Mouse (Mus musculus) neural tube, embryonic 11.5 days (tissue): ENCODE results near the gene Cd79a. TPM values are rescaled to one million over a fixed set of nuclear protein-coding genes. Genes with fewer than 3 reads are reported as not detected.

Experiments
- ATAC-seq: fragments of 200-750 bp; cut with Nextera tagmentation; 2 replicates; pipeline ENCODE4 v1.8.0; 2017; ENCODE audit warnings: moderate number of reproducible peaks, mild to moderate bottlenecking, moderate TSS enrichment, moderate library complexity; ENCODE audit not compliant: insufficient read depth, low FRiP score, low TSS enrichment
- DNase-seq: peaks from one replicate; pipeline ENCODE4 v3.0.0-alpha.2; 2015; ENCODE audit warnings: low spot score
- H3K27ac ChIP-seq: fragments of 300-500 bp; sonication (generic); 2 replicates; pipeline ENCODE4 v1.5.1; 2014; ENCODE audit warnings: low read depth, mild to moderate bottlenecking, low read length
- H3K27me3 ChIP-seq: fragments of 300-500 bp; sonication (generic); 2 replicates; pipeline ENCODE4 v1.6.1; 2014; ENCODE audit warnings: mild to moderate bottlenecking, low read length, mixed read lengths; ENCODE audit not compliant: control insufficient read depth, insufficient read depth
- H3K36me3 ChIP-seq: fragments of 300-500 bp; sonication (generic); 2 replicates; pipeline ENCODE4 v1.6.1; 2014; ENCODE audit warnings: mild to moderate bottlenecking, low read length, moderate library complexity, mixed read lengths; ENCODE audit not compliant: control insufficient read depth, insufficient read depth
- H3K4me1 ChIP-seq: fragments of 300-500 bp; sonication (generic); 2 replicates; pipeline ENCODE4 v1.6.1; 2014; ENCODE audit warnings: low read length, mixed read lengths; ENCODE audit not compliant: control insufficient read depth, insufficient read depth
- H3K4me2 ChIP-seq: fragments of 300-500 bp; sonication (generic); 2 replicates; pipeline ENCODE4 v1.6.1; 2014; ENCODE audit warnings: low read depth, mild to moderate bottlenecking, moderate library complexity
- H3K4me3 ChIP-seq: fragments of 300-500 bp; sonication (generic); 2 replicates; pipeline ENCODE4 v1.5.1; 2014; ENCODE audit warnings: low read depth, low read length
- H3K9ac ChIP-seq: fragments of 300-500 bp; sonication (generic); 2 replicates; pipeline ENCODE4 v1.6.1; 2014; ENCODE audit warnings: mild to moderate bottlenecking, low read length
- H3K9me3 ChIP-seq: fragments of 300-500 bp; sonication (generic); 2 replicates; pipeline ENCODE4 v1.6.1; 2016; ENCODE audit warnings: low read length; ENCODE audit not compliant: control insufficient read depth
- WGBS: fragments of 180-500 bp; shearing (Covaris S2); extraction: QIAGEN DNeasy Blood & Tissue Kit; methylation state at CpG from one replicate; pipeline ENCODE4 v1.1.7; 2014; 5-methylcytosine and 5-hydroxymethylcytosine counted together
- polyA plus RNA-seq: library from polyadenylated mRNA; unstranded; fragments of >200 nt; fragmentation: Nextera tagmentation; extraction: Ambion mirVana; gene quantifications from 2 replicates; pipeline ENCODE4 v1.2.1, GENCODE M21; 2014

Gene Cd79a
- polyA plus RNA-seq, 1 experiment from 2014 or later: 0.27 TPM

DNA sequence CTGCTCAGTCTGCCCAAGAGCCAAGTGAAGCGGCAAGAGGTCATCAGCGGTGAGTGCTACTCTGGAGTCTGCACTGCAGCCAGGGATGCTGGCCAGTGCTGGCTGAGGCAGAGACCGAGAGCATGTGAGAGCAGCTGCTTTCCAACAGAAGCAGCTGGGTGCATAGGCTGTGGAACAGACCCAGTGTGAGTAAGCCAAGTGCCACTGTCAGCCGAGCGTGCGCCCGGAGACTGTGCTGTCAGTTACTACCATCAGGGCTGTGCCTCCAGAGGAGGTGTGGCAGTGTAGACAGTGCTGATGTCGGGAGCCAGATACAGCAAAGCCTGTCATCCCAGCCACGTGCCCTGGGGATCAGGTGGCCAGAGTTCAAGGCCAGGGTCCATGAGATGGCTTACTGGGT is 22.5 kb downstream of the Cd79a start:
- 89% methylated on average over 9 of the region's 9 CpGs for WGBS
- Histone ChIP-seq H3K27me3 (no peaks in the 10 kb centered on the region), H3K4me2 (no peak overlapping the region), H3K9ac (no peak overlapping the region), H3K4me1 (no peaks in the 10 kb centered on the region), H3K27ac (no peak overlapping the region), H3K9me3 (no peaks in the 10 kb centered on the region), H3K36me3 (peaks cover 31% of the 10 kb centered on the region), H3K4me3 (no peak overlapping the region)
- no peak for ATAC-seq
- DNase-seq: no peak

DNA sequence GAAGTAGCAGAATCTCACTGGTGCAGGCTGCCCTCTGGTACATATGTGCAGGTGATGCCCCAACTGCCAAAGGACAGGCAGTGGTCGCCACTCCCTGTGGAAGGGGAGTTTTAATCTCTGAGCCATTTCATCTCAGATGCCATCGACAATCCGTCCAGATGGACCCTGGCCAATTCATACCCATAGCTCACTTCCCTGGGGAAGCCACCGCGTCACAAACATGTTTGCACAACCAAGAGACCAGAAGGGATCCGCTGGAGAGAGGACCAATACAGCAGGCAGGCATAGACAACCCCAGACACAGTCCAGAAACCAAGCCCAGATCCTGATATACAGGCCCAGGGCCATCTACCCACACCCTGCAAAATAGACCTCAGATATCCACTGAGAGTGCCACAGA is 33.3 kb downstream of the Cd79a start:
- no peak overlapping the region for H3K9ac ChIP-seq
- H3K9me3 ChIP-seq: no peaks in the 10 kb centered on the region
- DNase-seq: no peak
- no peak for ATAC-seq
- peaks cover 59% of the 10 kb centered on the region for H3K27me3 ChIP-seq
- WGBS: 51% methylated on average over 6 of the region's 6 CpGs
- no peak overlapping the region for H3K27ac ChIP-seq
- H3K4me3 ChIP-seq: no peak overlapping the region
- H3K36me3 ChIP-seq: peaks cover 1% of the 10 kb centered on the region
- H3K4me2 ChIP-seq: no peak overlapping the region
- 0 out of 2 replicates have a peak, but pooled peaks cover 3% of the 10 kb centered on the region for H3K4me1 ChIP-seq

DNA sequence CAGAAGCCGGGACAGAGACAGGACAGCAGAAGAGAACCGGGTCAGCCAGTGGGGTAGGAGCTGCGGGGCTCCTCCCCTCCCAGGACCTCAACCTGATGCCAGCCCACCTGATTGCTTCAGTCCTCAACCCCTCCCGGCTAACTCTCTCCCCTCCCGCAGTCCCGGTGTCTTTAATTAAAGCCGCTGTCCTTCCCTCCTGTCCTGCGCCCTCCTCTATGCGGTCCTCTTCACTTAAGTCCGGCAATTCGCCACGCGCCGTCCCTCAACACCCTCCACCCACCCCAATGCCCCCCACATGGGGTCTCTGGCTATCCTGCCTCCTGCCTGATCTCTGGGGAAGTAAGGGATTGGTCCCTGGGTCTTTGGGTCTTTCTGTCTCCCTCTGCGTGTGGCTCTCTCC is 34.5 kb downstream of the Cd79a start:
- Histone ChIP-seq H3K9me3 (no peaks in the 10 kb centered on the region), H3K27me3 (peaks cover 63% of the 10 kb centered on the region), H3K9ac (no peak overlapping the region), H3K36me3 (no peaks in the 10 kb centered on the region; the same call in 1 of the 2 replicates), H3K4me1 (0 out of 2 replicates have a peak, but pooled peaks cover 3% of the 10 kb centered on the region), H3K27ac (no peak overlapping the region), H3K4me2 (no peak overlapping the region), H3K4me3 (no peak overlapping the region)
- 0% methylated on average over 13 of the region's 15 CpGs for WGBS
- DNase-seq (no peak), ATAC-seq (no peak)

DNA sequence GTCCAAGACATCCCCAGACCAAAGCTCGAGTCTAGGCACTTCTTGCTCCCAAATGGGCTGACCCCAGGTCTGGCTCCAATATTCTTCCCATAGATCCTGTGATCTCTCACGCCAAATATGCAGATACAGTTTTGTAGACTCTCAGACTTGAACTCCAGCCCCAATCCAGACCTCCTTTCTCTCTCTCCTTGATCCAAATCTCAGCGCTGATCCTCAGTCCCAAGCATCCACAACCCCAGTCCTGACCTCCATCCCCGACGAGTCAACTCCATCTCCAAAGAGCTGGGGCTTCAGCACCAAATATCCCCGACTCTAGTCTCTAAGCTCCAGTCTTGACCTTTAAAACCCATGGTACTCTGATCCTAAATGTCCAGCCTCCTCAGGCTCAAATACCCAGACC is 46.5 kb downstream of the Cd79a start:
- no peak overlapping the region for H3K4me3 ChIP-seq
- no peak overlapping the region for H3K4me2 ChIP-seq
- ATAC-seq: no peak
- no peak overlapping the region for H3K9ac ChIP-seq
- peaks cover 4% of the 10 kb centered on the region; the same call in 1 of the 2 replicates for H3K4me1 ChIP-seq
- no peaks in the 10 kb centered on the region for H3K9me3 ChIP-seq
- no peak overlapping the region for H3K27ac ChIP-seq
- DNase-seq: no peak
- H3K27me3 ChIP-seq: peaks cover 76% of the 10 kb centered on the region
- WGBS: 2% methylated on average over 6 of the region's 6 CpGs
- no peaks in the 10 kb centered on the region for H3K36me3 ChIP-seq

DNA sequence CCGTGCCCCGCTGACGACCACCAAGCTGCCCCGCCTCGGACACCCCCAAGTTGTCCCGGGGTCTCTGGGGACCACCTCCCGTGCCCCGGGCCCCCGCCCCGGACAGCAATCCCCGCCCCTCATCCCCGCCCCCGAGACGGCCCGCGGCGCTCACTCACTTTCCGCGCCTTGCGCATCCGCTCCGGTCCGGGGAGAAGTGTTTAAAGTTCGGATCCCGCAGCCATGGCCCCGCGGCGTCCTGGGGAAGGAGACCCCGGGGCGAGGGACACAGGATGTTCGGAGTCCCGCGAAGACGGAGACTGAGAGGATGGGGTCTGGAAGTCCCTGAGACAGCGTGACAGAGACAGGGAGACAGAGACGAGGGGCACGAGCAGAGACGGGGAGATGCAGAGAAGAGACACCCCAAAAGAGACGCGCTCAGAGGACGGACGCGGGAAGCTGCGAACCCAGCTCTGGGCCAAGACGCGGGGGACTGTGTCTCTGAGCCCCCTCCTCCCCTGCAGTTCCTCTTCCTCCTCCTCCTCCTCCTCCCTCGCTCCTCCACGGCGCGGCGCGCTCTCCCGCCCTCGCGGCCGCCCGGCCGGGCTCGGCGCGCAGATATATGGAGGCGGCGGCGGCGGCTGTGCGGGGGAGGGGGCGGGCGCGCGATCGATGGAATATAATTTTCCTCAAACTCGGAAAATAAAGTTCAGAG is 47.2 kb downstream of the Cd79a start, which contains the start of gene Gm4881:
TSS of gene Gm4881 (minus strand) at position 238 of the 694 bp plus-strand sequence.
- no peak within 1 kb of the TSS for H3K9ac ChIP-seq
- H3K27me3 ChIP-seq: peaks cover 84% of the 10 kb centered on the region
- no peak for ATAC-seq
- peak within 1 kb of the TSS; percentile 45 for H3K4me2 ChIP-seq
- H3K36me3 ChIP-seq: no peaks in the 10 kb centered on the region
- peaks cover 4% of the 10 kb centered on the region; the same call in 1 of the 2 replicates for H3K4me1 ChIP-seq
- no peak for DNase-seq
- no peak within 1 kb of the TSS for H3K27ac ChIP-seq
- no peaks in the 10 kb centered on the region for H3K9me3 ChIP-seq
- under 1% methylated on average over 67 of the region's 72 CpGs for WGBS
- H3K4me3 ChIP-seq: peak within 1 kb of the TSS; percentile 32

DNA sequence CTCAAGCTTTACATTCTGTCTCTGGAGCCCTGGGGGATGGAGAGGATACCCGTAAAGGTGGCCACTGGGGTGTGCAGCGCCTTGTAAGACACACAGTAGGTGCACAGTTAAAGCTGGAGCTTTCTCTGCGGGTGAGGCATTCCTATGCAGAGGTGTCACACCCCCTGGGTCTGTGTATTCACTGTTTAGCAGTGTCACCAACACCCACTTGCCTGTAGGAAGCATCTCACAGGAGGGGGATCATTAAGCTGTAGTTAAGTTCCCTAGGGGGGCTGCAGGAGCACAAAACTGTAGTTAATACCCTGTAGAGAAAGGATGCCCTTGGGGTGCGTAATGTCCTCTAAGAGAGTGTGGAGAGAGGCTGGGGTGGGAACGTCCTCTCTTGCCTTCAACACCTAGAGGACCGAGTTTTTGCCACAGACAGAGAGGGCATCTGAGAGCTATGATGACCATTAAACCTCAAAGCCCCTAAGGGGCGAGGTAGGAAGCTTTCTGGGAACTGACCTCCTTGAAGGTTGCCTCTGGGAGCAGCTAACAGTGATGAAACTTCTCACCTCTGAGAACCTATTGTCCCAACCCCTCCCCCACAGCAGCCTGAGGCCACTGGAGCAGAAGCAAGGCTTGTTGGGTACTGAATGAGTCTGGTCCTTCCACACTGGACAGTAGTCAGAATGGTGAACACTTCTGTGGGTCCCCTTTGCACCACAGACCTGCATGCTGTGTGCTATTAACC is 50.3 kb downstream of the Cd79a start:
- DNase-seq (no peak), ATAC-seq (no peak)
- 5% methylated on average over 7 of the region's 7 CpGs for WGBS
- Histone ChIP-seq H3K27me3 (peaks cover 91% of the 10 kb centered on the region), H3K9ac (no peak overlapping the region), H3K36me3 (no peaks in the 10 kb centered on the region), H3K4me1 (peaks cover 8% of the 10 kb centered on the region; the same call in 1 of the 2 replicates), H3K4me3 (no peak overlapping the region), H3K27ac (no peak overlapping the region), H3K9me3 (no peaks in the 10 kb centered on the region), H3K4me2 (no peak overlapping the region)

DNA sequence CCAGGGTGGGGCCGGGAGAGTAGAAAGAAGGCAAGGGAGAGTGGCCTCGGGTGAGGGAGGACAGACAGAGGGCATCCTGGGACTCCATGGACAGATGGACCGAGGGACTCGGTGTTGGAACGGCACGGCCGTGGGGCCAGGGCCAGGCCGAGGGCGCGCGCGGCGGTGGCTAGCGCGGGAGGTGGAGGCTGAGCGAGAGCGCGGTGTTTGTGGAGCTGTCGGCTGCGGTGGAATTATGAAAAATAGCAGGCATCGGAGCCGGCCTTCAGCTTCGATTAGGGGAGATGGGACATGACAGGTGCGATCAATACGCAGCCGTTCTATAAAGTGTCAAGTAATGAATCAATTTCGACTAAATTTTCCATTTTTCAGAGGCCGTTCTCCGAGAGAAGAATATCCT is 51.6 kb downstream of the Cd79a start:
- no peak overlapping the region for H3K4me2 ChIP-seq
- no peak for ATAC-seq
- H3K27ac ChIP-seq: no peak overlapping the region
- H3K4me1 ChIP-seq: peaks cover 13% of the 10 kb centered on the region; the same call in 1 of the 2 replicates
- 1% methylated on average over 28 of the region's 29 CpGs for WGBS
- no peaks in the 10 kb centered on the region for H3K9me3 ChIP-seq
- H3K27me3 ChIP-seq: peaks cover 85% of the 10 kb centered on the region
- no peak overlapping the region for H3K4me3 ChIP-seq
- no peak for DNase-seq
- no peaks in the 10 kb centered on the region for H3K36me3 ChIP-seq
- no peak overlapping the region for H3K9ac ChIP-seq

DNA sequence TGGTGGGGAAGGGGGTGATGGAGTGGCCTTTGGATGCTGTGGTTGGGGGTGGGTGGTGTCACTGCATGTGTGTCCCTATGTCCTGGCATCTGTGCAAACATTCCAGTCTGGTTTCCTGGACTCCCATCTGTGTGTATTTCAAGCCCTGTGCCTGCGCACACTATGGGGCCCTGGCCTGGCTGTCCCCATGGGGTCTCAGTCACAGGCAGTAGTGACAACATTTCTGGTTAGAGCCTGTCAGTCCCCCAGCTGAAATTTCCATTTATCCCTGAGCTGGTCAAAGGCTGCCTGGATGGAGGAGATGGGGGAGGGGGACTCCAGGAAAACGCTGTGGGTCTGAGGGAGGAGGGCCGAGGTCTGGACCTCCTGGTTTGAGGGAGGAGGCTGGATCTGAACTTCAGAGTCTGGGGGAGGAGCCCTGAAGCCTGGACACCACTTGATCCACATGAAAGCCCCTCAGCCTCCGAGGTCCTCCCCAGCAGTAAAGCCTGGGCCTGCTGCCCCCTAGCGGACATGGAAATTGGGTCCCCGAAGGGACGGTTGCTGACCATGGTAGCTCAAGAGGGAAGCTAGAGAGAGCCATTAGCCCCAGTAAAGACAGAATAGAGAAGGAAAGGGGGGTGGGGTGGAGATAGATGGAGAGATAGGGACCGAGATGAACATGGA is 52.9 kb downstream of the Cd79a start:
- H3K36me3 ChIP-seq: no peaks in the 10 kb centered on the region
- no peak overlapping the region for H3K4me2 ChIP-seq
- no peak overlapping the region for H3K9ac ChIP-seq
- peaks cover 17% of the 10 kb centered on the region; the same call in 1 of the 2 replicates for H3K4me1 ChIP-seq
- H3K9me3 ChIP-seq: no peaks in the 10 kb centered on the region
- peak; percentile 89 for DNase-seq
- ATAC-seq: peak; percentile 42
- no peak overlapping the region for H3K27ac ChIP-seq
- peaks cover 80% of the 10 kb centered on the region for H3K27me3 ChIP-seq
- no peak overlapping the region for H3K4me3 ChIP-seq
- 0% methylated on average over 8 of the region's 8 CpGs for WGBS
